Mouse (Mus musculus) limb, embryonic 10.5 days (tissue): ENCODE results near the gene Pate2. TPM values are rescaled to one million over a fixed set of nuclear protein-coding genes. Genes with fewer than 3 reads are reported as not detected.

Experiments used
- DNase-seq: peaks from one replicate; pipeline ENCODE4 v3.0.0-alpha.2; 2017; ENCODE audit warnings: low spot score
- H3K27ac ChIP-seq: fragments of 300-500 bp; sonication (generic); 2 replicates; pipeline ENCODE4 v1.5.1; 2016; ENCODE audit warnings: mild to moderate bottlenecking
- H3K27me3 ChIP-seq: fragments of 300-500 bp; sonication (generic); 2 replicates; pipeline ENCODE4 v1.6.1; 2016; ENCODE audit warnings: low read depth, mild to moderate bottlenecking; ENCODE audit not compliant: poor library complexity, severe bottlenecking
- H3K36me3 ChIP-seq: fragments of 300-500 bp; sonication (generic); 2 replicates; pipeline ENCODE4 v1.6.1; 2016; ENCODE audit warnings: mild to moderate bottlenecking, moderate library complexity
- H3K4me1 ChIP-seq: fragments of 300-500 bp; sonication (generic); 2 replicates; pipeline ENCODE4 v1.6.1; 2016
- H3K4me3 ChIP-seq: fragments of 300-500 bp; sonication (generic); 2 replicates; pipeline ENCODE4 v1.5.1; 2016; ENCODE audit warnings: mild to moderate bottlenecking, moderate library complexity
- H3K9me3 ChIP-seq: fragments of 300-500 bp; sonication (generic); replicated peaks from 2 replicates; pipeline ENCODE4 v1.6.1; 2016; ENCODE audit warnings: mild to moderate bottlenecking
- WGBS: fragments of 180-500 bp; shearing (Covaris S2); methylation state at CpG from one replicate; pipeline ENCODE4 v1.1.7; 2016; 5-methylcytosine and 5-hydroxymethylcytosine counted together
- polyA plus RNA-seq: library from polyadenylated mRNA; unstranded; fragments of >200 nt; fragmentation: Nextera tagmentation; extraction: Ambion mirVana; gene quantifications from 2 replicates; pipeline ENCODE4 v1.2.1, GENCODE M21; 2016

Gene Pate2
- polyA plus RNA-seq, 1 experiment from 2014 or later, result 1.2 TPM

DNA sequence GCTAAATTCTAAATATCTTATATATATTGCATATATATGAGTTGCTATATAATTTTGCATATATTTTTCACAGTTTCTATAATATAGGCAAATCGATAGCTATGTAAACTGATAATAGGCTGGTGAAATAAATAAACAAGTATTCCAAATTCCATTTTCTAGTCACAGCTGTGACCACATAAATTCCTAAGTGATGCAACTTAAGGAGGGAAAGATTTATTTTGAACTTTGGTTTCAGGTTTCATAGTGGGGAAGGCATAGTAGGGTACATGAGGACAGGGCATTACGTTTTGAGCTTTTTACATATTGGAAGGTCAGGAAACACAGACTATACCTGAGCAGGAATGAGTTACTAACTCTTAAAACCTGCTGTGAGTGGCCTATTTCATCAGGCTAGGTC is 103.5 kb downstream of the Pate2 start:
- no peak for DNase-seq
- H3K27me3 ChIP-seq, result no peaks in the 10 kb centered on the region
- WGBS, result 84% methylated on average over 2 of the region's 2 CpGs
- no peak overlapping the region for H3K27ac ChIP-seq
- no peaks in the 10 kb centered on the region for H3K36me3 ChIP-seq
- H3K4me3 ChIP-seq, result no peak overlapping the region
- no peaks in the 10 kb centered on the region for H3K4me1 ChIP-seq
- H3K9me3 ChIP-seq, result no peaks in the 10 kb centered on the region

DNA sequence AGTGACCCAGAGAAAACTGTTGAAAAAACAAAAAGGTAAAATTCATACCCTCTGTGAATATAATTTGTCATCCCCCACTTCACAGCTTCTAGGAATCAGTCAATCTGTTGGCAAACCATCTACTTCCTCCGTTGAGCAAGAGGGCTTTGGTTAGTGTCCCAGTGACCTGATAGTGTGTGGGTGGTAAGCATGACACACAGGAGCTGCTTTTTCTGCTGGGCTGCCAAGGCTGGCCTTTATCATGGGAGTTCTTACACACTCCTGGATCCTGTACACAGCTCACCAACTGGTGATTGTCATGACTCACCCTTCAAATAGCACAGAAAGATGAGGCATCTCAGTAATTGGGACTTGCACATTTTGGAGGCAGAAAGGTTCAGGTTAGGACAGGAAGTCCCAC is 116.9 kb downstream of the Pate2 start, which contains the start of gene Pate1:
Pate1 (minus strand) TSS at position 378 of the 400 bp plus-strand sequence.
- DNase-seq, result no peak
- Histone ChIP-seq H3K36me3 (no peaks in the 10 kb centered on the region), H3K4me1 (peaks cover 3% of the 10 kb centered on the region; the same call in 1 of the 2 replicates), H3K27me3 (no peaks in the 10 kb centered on the region), H3K27ac (no peak within 1 kb of the TSS), H3K4me3 (no peak within 1 kb of the TSS), H3K9me3 (no peaks in the 10 kb centered on the region)
- 52% methylated on average over 1 of the region's 1 CpGs for WGBS

DNA sequence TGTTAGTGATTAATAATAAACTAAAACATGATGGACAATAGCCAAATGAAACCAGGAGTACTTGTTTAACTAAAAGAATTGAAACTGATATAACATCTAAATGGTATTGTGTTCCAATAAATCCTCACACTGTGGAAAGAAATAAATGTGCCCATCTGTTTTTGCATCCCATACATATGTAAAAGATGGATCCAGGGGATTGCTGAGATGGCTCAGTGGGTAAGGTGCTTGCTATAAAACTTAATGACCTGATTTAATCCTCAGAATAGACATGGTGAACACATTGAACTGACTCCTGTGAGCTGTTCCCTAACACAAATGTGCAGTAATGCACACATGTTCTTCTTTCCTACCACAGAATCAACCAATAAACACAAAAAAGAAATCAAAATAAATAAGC is 121.8 kb downstream of the Pate2 start:
- Histone ChIP-seq H3K27ac (no peak overlapping the region), H3K4me1 (no peaks in the 10 kb centered on the region; the same call in 1 of the 2 replicates), H3K9me3 (no peaks in the 10 kb centered on the region), H3K36me3 (no peaks in the 10 kb centered on the region), H3K4me3 (no peak overlapping the region), H3K27me3 (no peaks in the 10 kb centered on the region)
- no peak for DNase-seq

DNA sequence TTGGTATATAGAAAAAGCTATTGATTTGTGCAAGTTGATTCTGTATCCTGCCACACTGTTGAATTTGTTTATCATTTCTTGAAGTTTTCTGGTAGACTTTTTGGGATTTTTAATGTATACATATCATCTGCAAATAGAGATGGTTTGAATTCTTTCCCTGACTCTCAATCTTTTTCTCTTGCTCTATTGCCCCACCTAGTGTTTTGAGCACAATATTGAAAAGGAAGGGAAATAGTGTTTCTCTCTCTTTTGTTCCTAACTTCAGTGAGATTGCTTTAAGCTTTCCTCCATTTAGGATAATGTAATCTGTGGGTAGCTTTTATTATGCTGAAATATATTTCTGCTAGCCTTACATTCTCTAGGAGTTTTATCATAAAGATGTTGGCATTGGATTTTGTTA is 137.2 kb downstream of the Pate2 start:
- DNase-seq, result no peak
- Histone ChIP-seq H3K9me3 (no peaks in the 10 kb centered on the region), H3K27ac (no peak overlapping the region), H3K27me3 (no peaks in the 10 kb centered on the region), H3K36me3 (no peaks in the 10 kb centered on the region), H3K4me1 (no peaks in the 10 kb centered on the region), H3K4me3 (no peak overlapping the region)

Other genes starting within 250 kb of the Pate2 start
- 10.5 and 16.1 TPM in 2 replicates for gene Cdon, start 149.2 kb upstream of the Pate2 start, polyA plus RNA-seq
- gene Gm1113, start 52.0 kb upstream of the Pate2 start, polyA plus RNA-seq, result not detected in 2 replicates
- 4.9 and 6.0 TPM in 2 replicates for gene Ddx25, start 11.8 kb upstream of the Pate2 start, polyA plus RNA-seq
- 21.2 and 22.3 TPM in 2 replicates for gene Pus3, start 11.7 kb upstream of the Pate2 start, polyA plus RNA-seq
- 19.5 and 22.4 TPM in 2 replicates for gene Hyls1, start 114 bp downstream of the Pate2 start, polyA plus RNA-seq
- gene Pate4, start 41.7 kb downstream of the Pate2 start, polyA plus RNA-seq, result 0.19 TPM in 1 of 2 replicates, not detected in the other
- 0.10 TPM in 1 of 2 replicates, not detected in the other for gene Pate3, start 77.9 kb downstream of the Pate2 start, polyA plus RNA-seq
- not detected in 2 replicates for gene Pate1, start 117.1 kb downstream of the Pate2 start, polyA plus RNA-seq
- not detected in 2 replicates for gene Gm17677, start 170.8 kb downstream of the Pate2 start, polyA plus RNA-seq
- not detected in 2 replicates for gene Gm17727, start 207.8 kb downstream of the Pate2 start, polyA plus RNA-seq
- not detected in 2 replicates for gene Gm27235, start 219.8 kb downstream of the Pate2 start, polyA plus RNA-seq
- not detected in 2 replicates for gene D730048I06Rik, start 219.8 kb downstream of the Pate2 start, polyA plus RNA-seq